Mouse (Mus musculus) hindbrain, embryonic 14.5 days (tissue): ENCODE results near the gene Ptprg. TPM values are rescaled to one million over a fixed set of nuclear protein-coding genes. Genes with fewer than 3 reads are reported as not detected.
"Not testable (repeated sequence)": the region's sequence is repeated elsewhere in the genome, so short reads cannot be mapped to it uniquely, and the experiment has no call there.

Source experiments
- ATAC-seq: fragments of 200-750 bp; cut with Nextera tagmentation; 2 replicates; pipeline ENCODE4 v1.8.0; 2017; ENCODE audit warnings: moderate number of reproducible peaks, mild to moderate bottlenecking, moderate TSS enrichment, moderate library complexity; ENCODE audit not compliant: low FRiP score
- DNase-seq: peaks from one replicate; pipeline ENCODE4 v3.0.0-alpha.2; 2015; ENCODE audit warnings: low spot score
- H3K27ac ChIP-seq: fragments of 300-500 bp; sonication (generic); 2 replicates; pipeline ENCODE4 v1.5.1; 2014; ENCODE audit warnings: mild to moderate bottlenecking, moderate library complexity
- H3K27me3 ChIP-seq: fragments of 300-500 bp; sonication (generic); 2 replicates; pipeline ENCODE4 v1.6.1; 2014; ENCODE audit warnings: mild to moderate bottlenecking, low read length, mixed read lengths; ENCODE audit not compliant: control insufficient read depth, insufficient read depth
- H3K36me3 ChIP-seq: fragments of 300-500 bp; sonication (generic); replicated peaks from 2 replicates; pipeline ENCODE4 v1.6.1; 2014; ENCODE audit not compliant: control insufficient read depth, insufficient read depth
- H3K4me1 ChIP-seq: fragments of 300-500 bp; sonication (generic); replicated peaks from 2 replicates; pipeline ENCODE4 v1.6.1; 2014; ENCODE audit warnings: antibody characterized with exemption, low read length, mixed read lengths; ENCODE audit not compliant: control insufficient read depth, insufficient read depth
- H3K4me2 ChIP-seq: fragments of 300-500 bp; sonication (generic); replicated peaks from 2 replicates; pipeline ENCODE4 v1.6.1; 2014; ENCODE audit warnings: mild to moderate bottlenecking, moderate library complexity
- H3K4me3 ChIP-seq: fragments of 300-500 bp; sonication (generic); replicated peaks from 2 replicates; pipeline ENCODE4 v1.5.1; 2014; ENCODE audit warnings: mild to moderate bottlenecking, low read length
- H3K9ac ChIP-seq: fragments of 300-500 bp; sonication (generic); 2 replicates; pipeline ENCODE4 v1.6.1; 2014
- H3K9me3 ChIP-seq: fragments of 300-500 bp; sonication (generic); 2 replicates; pipeline ENCODE4 v1.6.1; 2016; ENCODE audit warnings: low read length; ENCODE audit not compliant: control insufficient read depth
- WGBS: fragments of 180-500 bp; shearing (Covaris S2); extraction: QIAGEN DNeasy Blood & Tissue Kit; methylation state at CpG from one replicate; pipeline ENCODE4 v1.1.7; 2014; 5-methylcytosine and 5-hydroxymethylcytosine counted together
- polyA plus RNA-seq: library from polyadenylated mRNA; unstranded; fragments of >200 nt; fragmentation: Nextera tagmentation; extraction: Ambion mirVana; gene quantifications from 2 replicates; pipeline ENCODE4 v1.2.1, GENCODE M21; 2014

Gene Ptprg
- polyA plus RNA-seq, 1 experiment from 2014 or later = 49.0 TPM

- H3K36me3 ChIP-seq = no peaks in the 10 kb centered on the region
- no peak overlapping the region for H3K27ac ChIP-seq
- 0 out of 2 replicates have a peak, but pooled peaks cover 3% of the 10 kb centered on the region for H3K4me1 ChIP-seq
- 60% methylated on average over 5 of the region's 5 CpGs for WGBS
- H3K4me2 ChIP-seq = no peak overlapping the region
- H3K9ac ChIP-seq = no peak overlapping the region
- H3K4me3 ChIP-seq = no peak overlapping the region
- H3K27me3 ChIP-seq = no peaks in the 10 kb centered on the region
- DNase-seq = no peak
- ATAC-seq = no peak
- H3K9me3 ChIP-seq = no peaks in the 10 kb centered on the region
These were observed 253.3 kb downstream of the Ptprg start for GRCm38 (mm10) chr14:11806674-11807073.

GRCm38 (mm10) chr14:11807465-11807864, 254.1 kb downstream of the Ptprg start:
- no peak for DNase-seq
- Histone ChIP-seq H3K9me3 (no peaks in the 10 kb centered on the region), H3K27ac (no peak overlapping the region), H3K4me2 (no peak overlapping the region), H3K9ac (no peak overlapping the region), H3K36me3 (no peaks in the 10 kb centered on the region), H3K4me3 (no peak overlapping the region), H3K27me3 (no peaks in the 10 kb centered on the region), H3K4me1 (0 out of 2 replicates have a peak, but pooled peaks cover 3% of the 10 kb centered on the region)
- no peak for ATAC-seq
- 68% methylated on average over 4 of the region's 4 CpGs for WGBS

GRCm38 (mm10) chr14:11811142-11811761, 257.9 kb downstream of the Ptprg start:
- Histone ChIP-seq H3K27ac (no peak overlapping the region), H3K9ac (no peak overlapping the region), H3K36me3 (no peaks in the 10 kb centered on the region), H3K4me1 (0 out of 2 replicates have a peak, but pooled peaks cover 3% of the 10 kb centered on the region), H3K4me2 (no peak overlapping the region), H3K27me3 (no peaks in the 10 kb centered on the region), H3K9me3 (no peaks in the 10 kb centered on the region), H3K4me3 (no peak overlapping the region)
- WGBS = 80% methylated on average over 7 of the region's 7 CpGs
- no peak for DNase-seq
- ATAC-seq = no peak

- H3K4me2 ChIP-seq = no peak overlapping the region
- H3K27me3 ChIP-seq = no peaks in the 10 kb centered on the region
- no peak overlapping the region for H3K9ac ChIP-seq
- DNase-seq (no peak), ATAC-seq (no peak)
- no peak overlapping the region for H3K4me3 ChIP-seq
- H3K36me3 ChIP-seq = no peaks in the 10 kb centered on the region
- no peak overlapping the region for H3K27ac ChIP-seq
- 0 out of 2 replicates have a peak, but pooled peaks cover 3% of the 10 kb centered on the region for H3K4me1 ChIP-seq
- 96% methylated on average over 7 of the region's 7 CpGs for WGBS
- H3K9me3 ChIP-seq = no peaks in the 10 kb centered on the region
These were observed 259.0 kb downstream of the Ptprg start for GRCm38 (mm10) chr14:11812291-11812690.

DNA sequence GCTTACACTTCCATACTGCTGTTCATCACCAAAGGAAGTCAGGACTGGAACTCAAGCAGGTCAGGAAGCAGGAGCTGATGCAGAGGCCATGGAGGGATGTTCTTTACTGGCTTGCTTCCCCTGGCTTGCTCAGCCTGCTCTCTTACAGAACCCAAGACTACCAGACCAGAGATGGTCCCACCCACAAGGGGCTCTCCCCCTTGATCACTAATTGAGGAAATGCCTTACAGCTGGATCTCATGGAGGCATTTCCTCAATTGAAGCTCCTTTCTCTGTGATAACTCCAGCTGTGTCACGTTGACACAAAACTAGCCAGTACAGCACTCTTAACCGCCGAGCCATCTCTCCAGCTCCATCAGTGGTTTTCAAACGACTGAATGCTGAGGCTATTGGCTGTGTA, 261.5 kb downstream of the Ptprg start:
- H3K9ac ChIP-seq, H3K36me3 ChIP-seq, DNase-seq, ATAC-seq, H3K27me3 ChIP-seq, H3K4me2 ChIP-seq, H3K4me1 ChIP-seq, H3K4me3 ChIP-seq, H3K27ac ChIP-seq, H3K9me3 ChIP-seq: not testable (repeated sequence)
- 65% methylated on average over 4 of the region's 4 CpGs for WGBS

DNA sequence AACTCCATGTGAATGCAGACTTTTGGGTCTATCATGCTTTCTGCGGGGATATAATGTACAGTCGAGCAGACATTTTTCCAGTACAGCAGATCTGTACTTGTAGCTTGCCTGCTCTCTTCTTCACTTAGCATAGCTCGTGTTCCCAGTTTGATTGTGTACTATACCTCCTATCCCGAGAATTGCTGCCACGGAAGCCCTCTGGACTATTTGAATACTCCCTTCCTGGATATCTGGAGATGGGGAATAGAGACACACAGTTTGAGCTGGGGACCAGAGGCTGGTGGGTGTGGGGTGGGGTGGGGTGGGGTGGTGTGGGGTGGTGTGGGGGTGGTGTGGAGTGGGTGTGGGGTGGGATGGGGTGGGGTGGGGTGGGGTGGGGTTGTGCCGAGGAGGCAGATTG, 263.9 kb downstream of the Ptprg start:
- Histone ChIP-seq H3K9ac (no peak overlapping the region), H3K4me1 (no peaks in the 10 kb centered on the region), H3K9me3 (no peaks in the 10 kb centered on the region), H3K27me3 (no peaks in the 10 kb centered on the region), H3K4me2 (no peak overlapping the region), H3K27ac (no peak overlapping the region), H3K4me3 (no peak overlapping the region), H3K36me3 (no peaks in the 10 kb centered on the region)
- ATAC-seq = no peak
- DNase-seq = no peak
- 90% methylated on average over 6 of the region's 6 CpGs for WGBS

DNA sequence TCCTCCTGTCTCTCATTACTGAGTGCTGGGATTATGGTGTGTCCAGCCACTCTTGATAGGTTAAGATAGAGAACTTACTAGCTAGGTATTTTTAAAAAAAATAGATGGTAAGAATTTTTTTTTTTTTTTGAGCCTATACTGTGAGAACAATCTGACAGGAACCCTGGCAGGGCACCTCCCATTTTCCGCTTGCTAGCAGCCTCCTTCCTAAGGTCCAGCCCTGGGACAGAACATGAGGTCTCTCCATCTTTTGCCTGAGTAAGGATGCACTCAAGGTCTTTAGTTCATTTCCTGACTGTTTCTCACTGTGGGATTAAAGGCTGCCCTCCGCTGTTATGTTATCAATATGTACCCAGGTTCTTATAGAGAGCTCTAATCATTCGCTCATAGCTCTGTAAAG, 264.7 kb downstream of the Ptprg start:
- H3K36me3 ChIP-seq = no peaks in the 10 kb centered on the region
- WGBS = 81% methylated on average over 3 of the region's 3 CpGs
- ATAC-seq = no peak
- H3K27ac ChIP-seq = no peak overlapping the region
- H3K9ac ChIP-seq = no peak overlapping the region
- H3K27me3 ChIP-seq = no peaks in the 10 kb centered on the region
- no peak overlapping the region for H3K4me2 ChIP-seq
- H3K4me3 ChIP-seq = no peak overlapping the region
- no peak for DNase-seq
- H3K4me1 ChIP-seq = peaks cover 5% of the 10 kb centered on the region; the same call in 1 of the 2 replicates
- no peaks in the 10 kb centered on the region for H3K9me3 ChIP-seq

DNA sequence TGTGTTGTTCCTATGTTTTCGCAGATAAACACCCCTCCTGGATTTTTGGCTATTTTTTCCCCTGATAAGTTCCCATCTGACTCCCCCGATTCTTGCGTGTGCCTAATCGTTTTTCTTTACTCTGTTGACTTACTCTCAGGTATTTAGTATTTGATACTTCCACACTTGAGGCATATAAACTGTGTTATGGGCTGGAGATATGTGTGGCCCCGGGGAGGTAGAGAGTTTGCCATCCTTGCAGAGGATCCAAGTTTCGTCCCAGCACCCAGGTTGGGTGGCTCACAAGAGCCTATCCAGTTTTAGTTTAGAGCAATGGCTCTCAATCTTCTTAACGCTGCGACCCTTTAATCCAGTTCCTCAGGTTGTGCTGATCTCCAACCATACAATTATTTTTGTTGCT, 265.4 kb downstream of the Ptprg start:
- H3K4me3 ChIP-seq = no peak overlapping the region
- 87% methylated on average over 8 of the region's 8 CpGs for WGBS
- no peak overlapping the region for H3K27ac ChIP-seq
- no peak overlapping the region for H3K9ac ChIP-seq
- H3K4me1 ChIP-seq = peaks cover 11% of the 10 kb centered on the region; the same call in 1 of the 2 replicates
- H3K4me2 ChIP-seq = no peak overlapping the region
- no peak for ATAC-seq
- H3K36me3 ChIP-seq = no peaks in the 10 kb centered on the region
- no peak for DNase-seq
- H3K9me3 ChIP-seq = no peaks in the 10 kb centered on the region
- H3K27me3 ChIP-seq = no peaks in the 10 kb centered on the region

DNA sequence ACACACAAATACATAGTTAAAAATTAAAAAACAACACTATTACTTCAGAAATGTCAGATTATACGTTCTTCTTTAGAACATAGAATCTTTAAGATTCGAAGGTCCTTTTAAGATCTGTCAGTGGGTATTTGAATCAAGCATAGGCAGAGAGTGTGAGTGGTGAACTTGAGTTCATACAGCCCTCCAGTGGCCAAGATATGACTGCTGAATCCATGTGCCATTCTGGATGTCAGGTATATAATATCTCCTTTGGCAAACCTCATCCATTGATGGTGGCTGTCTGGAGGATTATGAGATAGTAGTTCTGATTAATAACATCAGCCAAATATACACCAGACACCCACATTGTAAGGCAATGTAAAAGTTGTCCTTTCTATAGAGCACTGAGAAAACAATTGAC, 266.0 kb downstream of the Ptprg start:
- H3K36me3 ChIP-seq = no peaks in the 10 kb centered on the region
- 89% methylated on average over 2 of the region's 2 CpGs for WGBS
- H3K9me3 ChIP-seq = no peaks in the 10 kb centered on the region
- no peak overlapping the region for H3K27ac ChIP-seq
- no peaks in the 10 kb centered on the region for H3K27me3 ChIP-seq
- no peak overlapping the region for H3K9ac ChIP-seq
- no peak overlapping the region for H3K4me2 ChIP-seq
- peaks cover 14% of the 10 kb centered on the region; the same call in 1 of the 2 replicates for H3K4me1 ChIP-seq
- no peak for DNase-seq
- no peak for ATAC-seq
- H3K4me3 ChIP-seq = no peak overlapping the region
